Mouse (Mus musculus): Measurements from ENCODE around the gene Gm19345.

Gene Gm19345

DNA sequence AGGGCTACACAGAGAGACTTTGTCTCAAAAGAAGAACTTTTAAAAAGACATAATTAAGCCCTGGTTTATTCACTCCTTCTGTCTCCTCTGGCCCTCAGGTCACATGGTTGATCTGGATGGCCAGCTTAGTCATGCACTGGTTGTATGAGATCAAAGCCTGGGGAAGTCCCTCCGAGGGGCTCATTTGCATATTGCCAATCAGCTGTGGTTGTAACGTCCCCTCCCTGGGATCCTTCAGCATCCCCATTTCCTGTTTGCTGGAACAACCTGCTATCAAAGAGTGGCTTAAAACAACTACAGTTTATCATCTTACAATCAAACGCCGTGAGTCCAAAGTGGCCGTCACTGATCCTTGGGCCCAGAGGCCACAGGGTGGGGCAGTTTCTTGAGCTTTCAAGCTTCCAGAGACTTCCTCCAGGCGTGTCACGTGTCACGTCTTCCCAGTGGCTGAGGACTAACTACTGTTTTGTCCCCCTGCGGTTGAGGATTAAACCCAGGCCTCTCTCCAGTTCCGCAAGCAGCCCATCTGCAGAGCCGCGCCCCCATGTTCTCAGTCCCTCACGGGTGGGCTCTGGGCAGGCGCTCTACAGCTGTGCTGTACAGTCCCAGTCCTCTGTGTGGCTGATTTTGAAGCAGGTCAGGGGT, 25.1 kb downstream of the Gm19345 start:
- TF ChIP-seq GATA4 (IDR thresholded peaks at IDR 0.05; ENCODE audit: insufficient replicate concordance, low read length): no peak

- no peak for TF ChIP-seq GATA4 (IDR thresholded peaks at IDR 0.05; ENCODE audit: insufficient replicate concordance, low read length)
These were observed 29.0 kb downstream of the Gm19345 start for GRCm38 (mm10) chr7:19880754-19881153.

GRCm38 (mm10) chr7:19887849-19888248, 36.0 kb downstream of the Gm19345 start, which contains the start of gene Ceacam19:
Gene Ceacam19, minus strand, starts transcription at chr7:19887965.
- no peak for TF ChIP-seq GATA4 (IDR thresholded peaks at IDR 0.05; ENCODE audit: insufficient replicate concordance, low read length)

- TF ChIP-seq GATA4 (IDR thresholded peaks at IDR 0.05; ENCODE audit: insufficient replicate concordance, low read length): no peak
These were observed 38.1 kb downstream of the Gm19345 start for GRCm38 (mm10) chr7:19889881-19890280.
